Mouse (Mus musculus): ENCODE measurements at regions not wholly inside any gene's neighbourhood (a gene's known extent, or its start where the extent isn't known, plus 50 kb on each side); places are given as distances from the start of the nearest gene placed in this dataset.

- TF ChIP-seq POLR2A (IDR thresholded peaks at IDR 0.05; ENCODE audit: low read depth, low read length) = no peak
- TF ChIP-seq CTCF (conservative IDR thresholded peaks at IDR 0.05; ENCODE audit: insufficient read depth, insufficient read length, low read depth, low read length) = no peak
Measured at GRCm38 (mm10) chr8:73885976-73886375, 532.6 kb upstream of the Large1 start.
